Mouse (Mus musculus) kidney, postnatal 25 days (tissue): ENCODE measurements around the gene Copz2.
A peak's percentile ranks its signal among the peaks of the same experiment; 100 is the strongest.

Experiments
- DNase-seq, 2 experiments: peaks; one replicate each; pipeline ENCODE4 v3.0.0; 2021; ENCODE audit warnings: mixed read lengths in 2 of 2

Gene Copz2

GRCm38 (mm10) chr11:96872441-96873379 lies 23.0 kb downstream of the Copz2 start:
- no peak for DNase-seq

- DNase-seq: no peak
Observed at GRCm38 (mm10) chr11:96873601-96874140, 24.0 kb downstream of the Copz2 start.

- DNase-seq: no peak
Observed at GRCm38 (mm10) chr11:96875270-96875669, 25.6 kb downstream of the Copz2 start.

- peak; percentile 53 to 77 for DNase-seq
Observed at GRCm38 (mm10) chr11:96875745-96876144, 26.1 kb downstream of the Copz2 start.

- DNase-seq: no peak
Observed at GRCm38 (mm10) chr11:96876300-96877040, 26.8 kb downstream of the Copz2 start.

GRCm38 (mm10) chr11:96877071-96877470 lies 27.4 kb downstream of the Copz2 start:
- DNase-seq: no peak

- DNase-seq: no peak
Observed at GRCm38 (mm10) chr11:96878715-96879114, 29.0 kb downstream of the Copz2 start.

- DNase-seq: no peak
Observed at GRCm38 (mm10) chr11:96879359-96879758, 29.7 kb downstream of the Copz2 start.

GRCm38 (mm10) chr11:96880296-96880695 lies 30.6 kb downstream of the Copz2 start:
- DNase-seq: no peak

- DNase-seq: no peak
Observed at GRCm38 (mm10) chr11:96885901-96886340, 36.3 kb downstream of the Copz2 start.

- peak; percentile 16 to 53 for DNase-seq
Observed at GRCm38 (mm10) chr11:96886942-96887546, 37.4 kb downstream of the Copz2 start.

- no peak for DNase-seq
Observed at GRCm38 (mm10) chr11:96891784-96892527, 42.3 kb downstream of the Copz2 start.

- no peak for DNase-seq
Observed at GRCm38 (mm10) chr11:96893203-96893842, 43.7 kb downstream of the Copz2 start.

- no peak for DNase-seq
Observed at GRCm38 (mm10) chr11:96895886-96896285, 46.2 kb downstream of the Copz2 start.

GRCm38 (mm10) chr11:96899449-96900306 lies 50.0 kb downstream of the Copz2 start:
- DNase-seq: no peak

- DNase-seq: no peak
Observed at GRCm38 (mm10) chr11:96901332-96901731, 51.7 kb downstream of the Copz2 start.

- peak; percentile 43 to 63 for DNase-seq
Observed at GRCm38 (mm10) chr11:96902639-96903635, 53.3 kb downstream of the Copz2 start.

GRCm38 (mm10) chr11:96906431-96907161 lies 56.9 kb downstream of the Copz2 start:
- DNase-seq: peak; percentile 43 to 76

GRCm38 (mm10) chr11:96908594-96908993 lies 58.9 kb downstream of the Copz2 start:
- DNase-seq: no peak
